Mouse (Mus musculus) kidney, adult 2 months (tissue): Measurements from ENCODE around the gene Kcna6.

ENCODE experiments used
- CTCF ChIP-seq: fragments of 200-500 bp; conservative IDR thresholded peaks from 2 replicates; pipeline ENCODE4 v1.5.1; 2011; ENCODE audit warnings: low read depth, mild to moderate bottlenecking, control low read depth, low read length, moderate library complexity, mixed read lengths; ENCODE audit not compliant: insufficient read depth, insufficient read length
- POLR2A ChIP-seq: fragments of 200-500 bp; IDR thresholded peaks from one replicate; pipeline ENCODE4 v1.6.1; 2011; ENCODE audit warnings: low read depth, low read length, control low read depth

- no peak for TF ChIP-seq POLR2A
- no peak for TF ChIP-seq CTCF
These were observed 20.9 kb upstream of the Kcna6 start for GRCm38 (mm10) chr6:126761362-126761761.
